Mouse (Mus musculus) cerebellum, postnatal 10 days (tissue): ENCODE measurements at regions not wholly inside any gene's neighbourhood (a gene's known extent, or its start where the extent isn't known, plus 50 kb on each side); places are given as distances from the start of the nearest gene placed in this dataset.

Experiments used
- DNase-seq, 2 experiments: peaks; one replicate each; pipeline ENCODE4 v3.0.0; 2021; ENCODE audit warnings: mixed read lengths in 2 of 2

DNA sequence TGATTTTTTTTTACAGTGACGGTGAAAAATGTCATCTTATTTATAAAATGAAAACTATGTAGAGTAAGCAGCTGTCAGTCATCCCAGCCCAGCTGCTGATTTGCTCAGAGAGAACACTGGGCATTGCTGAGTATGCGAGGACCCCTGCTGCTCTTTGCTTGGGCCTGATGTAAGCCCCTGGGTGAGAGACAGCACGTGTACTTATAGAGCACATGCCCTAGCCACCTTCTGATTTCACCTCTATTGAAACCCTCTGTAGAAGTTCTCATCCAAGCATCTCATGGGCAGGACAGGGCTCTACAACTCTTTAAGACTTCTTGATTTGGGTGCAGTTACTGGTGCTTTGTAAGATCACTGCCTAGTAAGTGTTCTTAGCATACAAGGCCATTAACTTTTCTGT lies 182.2 kb downstream of the Rab11fip2 start:
- no peak for DNase-seq

DNA sequence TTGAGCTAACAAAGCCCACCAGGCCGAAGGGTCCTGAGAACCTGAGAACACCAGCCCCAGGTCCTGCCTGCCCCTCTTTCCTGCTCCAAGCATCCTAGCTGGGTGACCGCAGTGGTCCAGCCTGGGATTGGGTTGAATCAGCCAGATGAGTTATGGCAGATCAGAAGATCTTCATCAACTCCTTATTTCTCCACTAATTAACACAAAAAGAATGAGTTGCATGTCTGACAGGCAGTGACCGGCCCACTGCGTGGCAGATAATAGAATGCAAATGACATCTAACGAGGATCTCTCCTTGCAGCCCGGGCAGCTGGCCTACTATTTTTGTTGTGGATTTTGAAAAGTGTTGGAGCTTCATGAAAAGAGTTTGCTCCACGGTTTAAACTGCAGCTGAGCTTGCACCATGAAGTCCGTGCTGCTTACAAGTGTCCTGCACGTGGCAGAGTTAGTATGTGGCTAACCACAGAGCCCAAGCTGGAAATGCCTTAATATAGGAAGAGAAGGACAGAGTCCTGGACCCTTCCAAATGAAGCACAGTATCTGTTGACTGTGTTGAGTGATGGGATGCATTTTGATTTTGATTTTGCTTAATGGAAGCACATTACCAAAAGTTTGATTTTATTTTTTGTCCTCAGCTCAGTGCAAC lies 158.9 kb downstream of the Rab11fip2 start:
- DNase-seq, result no peak

DNA sequence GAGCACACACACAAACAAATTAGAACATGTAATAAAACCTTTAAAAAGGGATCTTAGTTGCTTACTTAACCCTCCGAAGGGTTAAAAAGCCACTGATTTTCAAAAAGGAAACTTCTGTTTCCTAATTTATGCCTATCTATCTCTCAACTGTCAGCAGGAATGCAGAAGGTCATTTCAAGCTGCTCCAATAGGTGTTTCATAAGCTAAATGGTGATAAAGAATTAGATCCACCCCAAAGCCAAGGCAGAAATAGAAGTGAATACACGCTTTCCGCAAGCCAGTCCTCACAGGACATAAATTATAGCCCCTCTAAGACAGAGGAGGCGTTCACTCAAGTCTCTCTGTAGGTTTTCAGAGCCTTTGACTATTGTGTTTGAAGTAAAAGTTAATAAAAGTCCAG lies 112.2 kb downstream of the Rab11fip2 start:
- DNase-seq, result no peak

DNA sequence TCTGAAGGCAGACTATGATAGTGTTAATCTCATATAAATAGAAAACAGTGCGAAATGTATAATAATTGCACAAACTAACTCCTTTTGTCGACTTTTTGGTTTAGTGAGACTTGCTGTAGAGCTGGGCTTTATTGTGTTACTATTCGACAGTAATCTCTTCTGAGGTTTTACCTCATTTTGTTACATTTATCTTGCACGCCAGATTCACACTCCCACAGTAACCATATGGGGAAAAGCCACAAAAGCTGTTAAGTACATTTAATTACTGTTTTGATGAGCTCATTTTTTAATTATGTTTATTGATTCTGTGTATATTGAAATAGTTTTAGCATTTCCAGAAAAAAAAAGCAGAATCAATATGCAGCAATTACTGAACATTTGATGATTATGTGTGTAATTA lies 106.3 kb downstream of the Rab11fip2 start:
- no peak for DNase-seq

- no peak for DNase-seq
Measured at GRCm38 (mm10) chr19:59837628-59838027, 105.8 kb downstream of the Rab11fip2 start.

DNA sequence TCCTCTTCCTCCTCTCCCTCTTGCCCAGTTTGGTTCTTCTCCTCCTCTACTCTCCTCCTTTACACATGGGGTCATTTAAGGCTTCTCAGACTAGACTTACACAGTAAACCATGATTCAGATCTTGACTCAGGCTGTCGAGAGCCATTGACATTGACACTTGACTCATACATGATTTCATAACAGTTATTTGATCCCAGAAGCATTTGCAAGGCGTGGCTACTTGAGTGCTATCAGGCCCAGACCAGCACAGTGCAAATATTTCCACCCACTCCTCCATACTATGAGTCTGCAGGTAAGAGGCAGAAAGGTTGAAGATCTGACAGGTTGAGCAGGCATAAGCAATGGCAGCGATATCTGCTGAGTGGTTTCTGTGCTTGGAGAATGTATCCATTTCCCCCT lies 99.2 kb downstream of the Rab11fip2 start:
- no peak for DNase-seq

GRCm38 (mm10) chr19:59846807-59847206 lies 96.6 kb downstream of the Rab11fip2 start:
- DNase-seq, result no peak

- no peak for DNase-seq
Measured at GRCm38 (mm10) chr19:59850696-59851095, 92.8 kb downstream of the Rab11fip2 start.

DNA sequence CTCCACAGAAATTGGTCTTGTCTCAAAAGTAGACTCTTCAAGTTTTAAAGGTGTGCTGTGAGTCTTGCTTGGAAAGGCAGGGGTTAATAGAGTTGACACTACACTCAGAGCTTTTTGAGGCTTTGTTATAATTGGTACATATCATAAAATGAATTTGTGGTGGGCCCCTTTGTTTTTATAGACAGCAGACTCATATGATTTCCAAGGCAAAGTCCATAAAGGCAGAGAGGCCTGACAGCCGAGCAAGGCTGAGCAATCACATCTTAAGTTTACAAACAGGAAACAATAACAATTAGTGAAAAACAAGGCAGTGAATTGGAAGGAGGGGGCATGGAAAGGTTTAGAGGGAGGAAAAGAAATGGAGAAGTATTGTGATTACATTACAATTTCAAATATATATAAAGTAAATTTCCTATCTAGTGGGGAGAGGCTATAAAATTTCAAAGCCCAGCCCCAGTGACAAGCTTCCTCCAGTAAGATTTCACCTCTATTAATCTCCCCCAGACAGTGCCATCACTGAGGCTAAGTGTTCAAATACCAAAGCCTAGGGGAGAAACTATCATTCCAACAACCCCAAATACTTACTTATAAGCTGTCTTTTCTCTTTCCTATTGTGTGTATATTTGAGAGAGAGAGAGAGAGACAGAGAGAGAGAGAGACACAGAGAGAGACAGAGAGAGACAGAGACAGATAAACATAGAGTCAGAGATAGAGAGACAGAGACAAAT lies 91.3 kb downstream of the Rab11fip2 start:
- no peak for DNase-seq
